Mouse (Mus musculus) spleen, postnatal 14 days (tissue): Measurements from ENCODE around the gene Eprs.
A peak's percentile ranks its signal among the peaks of the same experiment; 100 is the strongest.
"Not testable (repeated sequence)": the region's sequence is repeated elsewhere in the genome, so short reads cannot be mapped to it uniquely, and the experiment has no call there.

Experiments
- DNase-seq, 2 experiments: peaks; one replicate each; pipeline ENCODE4 v3.0.0; 2021 to 2022; ENCODE audit warnings: low spot score in 2 of 2

The Eprs gene

GRCm38 (mm10) chr1:185362677-185363520 lies at the start of gene Eprs:
Eprs (plus strand) TSS chr1:185363044.
- DNase-seq, result peak; percentile 97 to 99

GRCm38 (mm10) chr1:185314546-185314945 lies 48.3 kb upstream of the Eprs start:
- DNase-seq, result no peak

GRCm38 (mm10) chr1:185315846-185316568 lies 46.8 kb upstream of the Eprs start:
- no peak for DNase-seq

GRCm38 (mm10) chr1:185327754-185328345 lies 35.0 kb upstream of the Eprs start:
- DNase-seq, result not testable (repeated sequence)

- DNase-seq, result peak; percentile 90
Measured at GRCm38 (mm10) chr1:185328721-185329610, 33.9 kb upstream of the Eprs start, which contains the start of gene Iars2. Iars2 (minus strand) TSS chr1:185329396.

- no peak for DNase-seq
Measured at GRCm38 (mm10) chr1:185329851-185330250, 33.0 kb upstream of the Eprs start.

GRCm38 (mm10) chr1:185331364-185331763 lies 31.5 kb upstream of the Eprs start:
- DNase-seq, result no peak

- peak; percentile 61 to 70 for DNase-seq
Measured at GRCm38 (mm10) chr1:185331983-185332430, 30.8 kb upstream of the Eprs start, which contains the start of gene Bpnt1. Bpnt1 (plus strand) TSS chr1:185332149.

- DNase-seq, result no peak
Measured at GRCm38 (mm10) chr1:185333651-185334050, 29.2 kb upstream of the Eprs start.

GRCm38 (mm10) chr1:185334136-185334535 lies 28.7 kb upstream of the Eprs start:
- DNase-seq, result no peak

GRCm38 (mm10) chr1:185335231-185335765 lies 27.5 kb upstream of the Eprs start:
- no peak for DNase-seq

GRCm38 (mm10) chr1:185336535-185336934 lies 26.3 kb upstream of the Eprs start:
- DNase-seq, result no peak

- DNase-seq, result no peak
Measured at GRCm38 (mm10) chr1:185342441-185342840, 20.4 kb upstream of the Eprs start.

- DNase-seq, result no peak
Measured at GRCm38 (mm10) chr1:185343422-185343821, 19.4 kb upstream of the Eprs start.

GRCm38 (mm10) chr1:185346188-185346587 lies 16.7 kb upstream of the Eprs start:
- DNase-seq, result no peak

GRCm38 (mm10) chr1:185349741-185350140 lies 13.1 kb upstream of the Eprs start:
- DNase-seq, result no peak

GRCm38 (mm10) chr1:185350611-185351010 lies 12.2 kb upstream of the Eprs start:
- DNase-seq, result no peak

- DNase-seq, result no peak
Measured at GRCm38 (mm10) chr1:185352151-185352550, 10.7 kb upstream of the Eprs start.

- no peak for DNase-seq
Measured at GRCm38 (mm10) chr1:185353351-185353750, 9.5 kb upstream of the Eprs start.

GRCm38 (mm10) chr1:185354731-185355130 lies 8.1 kb upstream of the Eprs start:
- no peak for DNase-seq

- DNase-seq, result no peak
Measured at GRCm38 (mm10) chr1:185356246-185356645, 6.6 kb upstream of the Eprs start.
